Mouse (Mus musculus): ENCODE results near the gene Trio. TPM values are rescaled to one million over a fixed set of nuclear protein-coding genes. Genes with fewer than 3 reads are reported as not detected.
A peak's percentile ranks its signal among the peaks of the same experiment; 100 is the strongest.

Trio gene
- 49.9 and 55.9 TPM in 2 replicates for polyA plus RNA-seq (2012; ENCODE audit: insufficient read depth, insufficient read length, missing spikeins)

DNA sequence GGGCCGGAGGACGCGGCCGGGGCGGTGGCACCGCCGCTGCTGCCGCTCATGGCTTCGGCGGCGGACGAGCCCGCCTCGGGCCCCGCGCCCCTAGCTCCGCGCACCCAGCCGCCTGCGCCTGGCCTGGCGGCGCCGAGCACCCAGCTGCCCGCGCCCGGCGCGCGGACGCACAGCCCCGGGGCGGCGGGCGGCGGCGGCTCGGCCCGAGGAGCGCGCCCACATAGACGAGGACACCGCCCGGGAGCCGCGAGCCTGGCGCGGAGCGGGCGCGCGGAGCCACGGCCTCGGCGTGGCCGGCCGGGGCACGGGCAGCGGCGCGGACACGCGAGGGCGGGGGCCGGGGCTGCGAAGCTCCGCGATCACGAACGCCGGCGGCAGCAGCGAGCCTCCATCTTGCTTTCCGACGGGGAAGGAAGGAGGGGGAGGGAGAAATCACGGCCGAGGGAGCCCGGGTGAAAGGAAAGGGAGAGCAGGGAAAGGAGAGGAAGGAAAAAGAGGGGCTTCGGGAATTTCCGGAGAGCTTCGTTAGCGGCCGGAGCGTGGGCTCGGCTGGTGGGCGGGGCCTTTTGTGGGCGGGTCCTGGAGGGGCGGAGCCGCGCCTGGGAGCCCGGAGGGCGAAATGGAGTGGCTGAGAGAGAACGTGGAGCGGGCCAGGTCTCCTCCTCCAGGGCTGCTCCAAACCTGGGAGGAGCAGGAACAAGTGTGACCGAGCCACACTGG lies at the start of gene Trio:
Gene Trio, minus strand, starts transcription at position 402 of the 720 bp plus-strand sequence.
- no peak for TF ChIP-seq POLR2A (IDR thresholded peaks at IDR 0.05; ENCODE audit: borderline replicate concordance, low read depth, low read length)
- Histone ChIP-seq H3K27ac (ENCODE audit: insufficient read depth, low read depth, low read length) (peak within 1 kb of the TSS; percentile 77), H3K4me1 (ENCODE audit: control insufficient read depth, insufficient read depth, low read length) (peaks cover 24% of the 10 kb centered on the region), H3K4me3 (ENCODE audit: insufficient read depth, low read length) (peak within 1 kb of the TSS; percentile 75)

DNA sequence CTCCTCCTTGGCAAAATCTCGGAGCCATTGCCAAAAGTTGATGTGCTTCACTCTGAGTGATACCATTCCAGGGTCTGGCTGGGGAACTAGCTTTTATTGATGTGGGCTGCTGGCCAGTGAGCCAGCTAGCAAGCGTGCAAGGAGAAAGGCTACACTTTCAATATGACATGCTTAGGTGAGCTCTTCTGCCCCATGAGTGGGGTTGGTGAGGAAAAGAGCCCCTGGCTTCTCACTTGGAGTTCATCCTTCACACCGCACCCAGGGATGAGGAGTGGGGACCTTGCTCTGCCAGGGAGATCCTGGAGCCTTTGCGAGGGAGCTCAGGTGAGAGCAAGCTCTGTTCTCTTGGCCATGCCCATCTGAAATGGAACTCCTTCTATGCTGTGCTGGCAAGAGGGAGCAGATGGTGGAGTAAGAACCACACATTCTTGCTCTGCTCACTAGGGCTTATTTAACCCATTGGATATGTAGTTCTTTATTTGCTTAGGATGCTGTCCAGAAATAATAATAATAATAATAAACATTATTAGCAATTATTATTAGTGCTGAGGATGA lies 48.8 kb upstream of the Trio start:
- no peak overlapping the region for H3K27ac ChIP-seq (ENCODE audit: insufficient read depth, low read depth, low read length)
- H3K4me3 ChIP-seq (ENCODE audit: insufficient read depth, low read length) = no peak overlapping the region
- TF ChIP-seq CTCF (IDR thresholded peaks at IDR 0.05; ENCODE audit: low read depth, low read length) = no peak
- no peak for TF ChIP-seq POLR2A (IDR thresholded peaks at IDR 0.05; ENCODE audit: borderline replicate concordance, low read depth, low read length)
- H3K4me1 ChIP-seq (ENCODE audit: control insufficient read depth, insufficient read depth, low read length) = peaks cover 10% of the 10 kb centered on the region

DNA sequence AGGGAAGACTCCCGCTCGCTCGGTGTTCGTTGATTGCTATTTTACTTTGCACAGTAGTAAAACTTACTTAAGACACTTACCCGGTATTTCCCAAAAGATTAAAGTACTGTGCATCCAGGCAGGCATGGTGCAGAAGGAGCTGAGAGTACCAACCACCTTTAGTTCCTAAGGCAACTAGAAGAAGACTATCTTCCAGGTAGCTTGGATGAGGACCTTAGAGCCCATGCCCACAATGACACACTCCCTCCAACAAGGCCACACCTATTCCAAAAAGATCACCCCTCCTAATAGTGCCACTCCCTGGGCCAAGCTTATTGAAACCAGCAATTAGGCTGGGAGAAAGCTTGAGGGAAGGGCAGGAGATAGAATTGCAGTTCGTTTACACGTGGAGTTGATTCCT lies 46.0 kb upstream of the Trio start:
- TF ChIP-seq POLR2A (IDR thresholded peaks at IDR 0.05; ENCODE audit: borderline replicate concordance, low read depth, low read length) = no peak
- no peak for TF ChIP-seq CTCF (IDR thresholded peaks at IDR 0.05; ENCODE audit: low read depth, low read length)
- H3K27ac ChIP-seq (ENCODE audit: insufficient read depth, low read depth, low read length) = no peak overlapping the region
- no peak overlapping the region; the same call in 1 of the 2 replicates for H3K4me3 ChIP-seq (ENCODE audit: insufficient read depth, low read length)
- H3K4me1 ChIP-seq (ENCODE audit: control insufficient read depth, insufficient read depth, low read length) = peaks cover 10% of the 10 kb centered on the region

DNA sequence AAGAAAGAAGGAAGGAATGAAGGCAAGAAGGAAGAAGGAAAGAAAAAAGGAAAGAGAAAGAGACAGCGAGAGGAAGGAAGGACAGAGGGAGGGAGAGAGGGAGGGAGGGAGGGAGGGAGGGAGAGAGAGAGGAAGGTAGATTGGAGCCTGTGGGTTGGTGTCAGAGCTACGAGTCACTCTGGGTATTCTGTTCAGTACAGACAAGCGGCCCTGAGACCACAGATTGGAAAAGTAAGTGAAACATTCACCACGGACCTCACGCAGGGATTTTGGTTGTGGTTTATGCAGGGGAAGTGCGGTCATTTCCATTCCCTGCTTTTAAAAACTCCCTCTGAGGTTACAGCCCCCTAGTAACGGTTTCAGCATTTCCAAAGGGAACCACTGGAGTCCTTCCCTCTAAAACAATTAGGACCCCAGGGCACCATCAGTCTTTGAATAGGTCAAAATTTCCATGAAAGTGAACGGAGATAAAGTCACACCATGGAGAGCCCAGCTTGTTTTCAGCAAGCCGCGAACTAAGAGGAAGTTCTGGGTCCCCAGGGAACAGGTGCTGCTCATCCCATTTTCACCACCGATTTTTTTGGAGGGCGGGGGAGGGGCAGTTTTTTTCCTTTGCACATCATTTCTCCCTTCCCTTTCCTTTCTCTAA lies 45.2 kb upstream of the Trio start:
- no peak for TF ChIP-seq POLR2A (IDR thresholded peaks at IDR 0.05; ENCODE audit: borderline replicate concordance, low read depth, low read length)
- no peak for TF ChIP-seq CTCF (IDR thresholded peaks at IDR 0.05; ENCODE audit: low read depth, low read length)
- H3K4me1 ChIP-seq (ENCODE audit: control insufficient read depth, insufficient read depth, low read length) = peaks cover 10% of the 10 kb centered on the region
- H3K27ac ChIP-seq (ENCODE audit: insufficient read depth, low read depth, low read length) = no peak overlapping the region
- peak overlapping the region; percentile 32 for H3K4me3 ChIP-seq (ENCODE audit: insufficient read depth, low read length)

DNA sequence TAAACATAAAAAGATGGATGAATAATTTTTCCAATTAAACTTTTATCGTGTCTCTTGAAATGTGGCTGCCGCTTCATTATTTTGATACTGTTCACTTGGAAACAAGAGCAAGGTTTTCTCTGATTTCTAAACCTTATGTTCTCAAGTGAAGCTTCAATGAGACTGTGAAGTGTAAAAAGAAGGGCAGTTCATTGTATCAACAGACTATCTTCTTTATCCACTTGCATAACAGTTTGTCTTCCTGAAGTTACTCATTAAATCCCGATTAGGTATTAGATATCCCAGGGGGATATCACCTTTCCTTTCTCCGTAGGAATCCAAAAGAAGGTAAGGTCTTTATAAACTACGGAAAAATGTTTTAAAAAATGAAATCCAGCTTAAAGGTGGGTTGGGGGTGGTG lies 44.6 kb upstream of the Trio start:
- TF ChIP-seq POLR2A (IDR thresholded peaks at IDR 0.05; ENCODE audit: borderline replicate concordance, low read depth, low read length) (no peak), CTCF (IDR thresholded peaks at IDR 0.05; ENCODE audit: low read depth, low read length) (no peak)
- Histone ChIP-seq H3K4me1 (ENCODE audit: control insufficient read depth, insufficient read depth, low read length) (peaks cover 10% of the 10 kb centered on the region), H3K4me3 (ENCODE audit: insufficient read depth, low read length) (no peak overlapping the region), H3K27ac (ENCODE audit: insufficient read depth, low read depth, low read length) (no peak overlapping the region)

DNA sequence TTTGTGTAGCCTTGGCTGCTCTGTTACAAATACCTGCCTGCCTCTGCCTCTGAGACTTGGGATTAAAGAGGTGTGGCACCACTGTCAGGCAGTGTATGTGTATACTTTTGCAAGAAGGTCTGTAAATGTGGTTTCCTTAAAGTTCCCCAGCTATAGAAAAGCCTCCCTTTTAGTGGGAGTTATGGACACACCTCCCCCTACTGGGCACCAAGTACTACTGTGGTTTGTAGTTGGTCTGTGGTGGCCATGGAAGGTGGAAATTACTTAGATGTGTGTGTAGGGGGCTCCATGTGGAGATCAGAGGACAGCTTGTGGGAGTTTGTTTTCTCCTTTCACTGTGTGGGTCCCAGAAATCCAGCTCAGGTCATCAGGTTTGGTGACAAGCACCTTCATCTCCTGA lies 41.7 kb upstream of the Trio start:
- Histone ChIP-seq H3K4me3 (ENCODE audit: insufficient read depth, low read length) (no peak overlapping the region), H3K27ac (ENCODE audit: insufficient read depth, low read depth, low read length) (no peak overlapping the region), H3K4me1 (ENCODE audit: control insufficient read depth, insufficient read depth, low read length) (peaks cover 10% of the 10 kb centered on the region)
- no peak for TF ChIP-seq POLR2A (IDR thresholded peaks at IDR 0.05; ENCODE audit: borderline replicate concordance, low read depth, low read length)

DNA sequence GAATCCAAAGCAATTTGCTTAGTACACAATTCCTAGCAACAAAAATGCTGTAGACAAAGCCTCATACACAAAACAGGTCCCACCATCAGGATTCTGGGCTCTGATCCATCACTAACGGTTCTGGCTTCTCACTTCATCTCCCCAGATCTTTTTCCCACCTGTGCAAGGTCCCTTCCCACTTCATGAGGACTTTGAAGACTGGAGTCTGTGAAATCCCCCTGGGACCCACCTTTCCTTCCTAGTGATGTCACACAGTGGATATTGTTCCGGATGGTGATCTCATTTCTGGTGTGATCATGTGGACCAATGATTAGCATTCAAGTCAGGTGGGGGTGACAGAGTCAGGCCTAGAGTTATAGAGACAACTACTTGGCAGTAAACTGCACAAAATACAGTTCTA lies 40.8 kb upstream of the Trio start:
- no peak for TF ChIP-seq POLR2A (IDR thresholded peaks at IDR 0.05; ENCODE audit: borderline replicate concordance, low read depth, low read length)
- no peak for TF ChIP-seq CTCF (IDR thresholded peaks at IDR 0.05; ENCODE audit: low read depth, low read length)

DNA sequence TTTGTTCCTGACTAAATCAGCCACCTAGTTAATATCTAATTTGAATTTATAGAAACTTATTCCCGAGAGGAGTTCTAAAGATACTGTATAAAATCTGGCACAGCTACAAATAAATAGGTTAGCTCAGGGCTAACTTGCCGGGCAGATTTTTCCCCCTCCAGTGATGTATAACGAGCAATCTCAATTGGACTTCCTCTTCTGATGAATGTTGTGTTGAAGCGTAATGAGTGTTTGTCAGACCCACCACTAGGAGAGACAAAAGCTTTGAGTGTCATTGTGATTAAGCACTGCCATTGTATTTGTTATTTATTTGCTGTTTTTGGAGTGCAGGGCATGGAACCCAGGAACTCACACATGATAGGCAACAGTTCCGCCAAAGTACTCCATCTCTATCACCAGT lies 39.9 kb upstream of the Trio start:
- no peak overlapping the region for H3K4me3 ChIP-seq (ENCODE audit: insufficient read depth, low read length)
- no peak overlapping the region for H3K27ac ChIP-seq (ENCODE audit: insufficient read depth, low read depth, low read length)
- TF ChIP-seq CTCF (IDR thresholded peaks at IDR 0.05; ENCODE audit: low read depth, low read length) (no peak), POLR2A (IDR thresholded peaks at IDR 0.05; ENCODE audit: borderline replicate concordance, low read depth, low read length) (no peak)
- H3K4me1 ChIP-seq (ENCODE audit: control insufficient read depth, insufficient read depth, low read length) = no peaks in the 10 kb centered on the region

More for the DNA sequence above, 40.8 kb upstream of the Trio start:
- Histone ChIP-seq H3K27ac (ENCODE audit: insufficient read depth, low read depth, low read length) (no peak overlapping the region), H3K4me1 (ENCODE audit: control insufficient read depth, insufficient read depth, low read length) (peaks cover 6% of the 10 kb centered on the region), H3K4me3 (ENCODE audit: insufficient read depth, low read length) (no peak overlapping the region)

DNA sequence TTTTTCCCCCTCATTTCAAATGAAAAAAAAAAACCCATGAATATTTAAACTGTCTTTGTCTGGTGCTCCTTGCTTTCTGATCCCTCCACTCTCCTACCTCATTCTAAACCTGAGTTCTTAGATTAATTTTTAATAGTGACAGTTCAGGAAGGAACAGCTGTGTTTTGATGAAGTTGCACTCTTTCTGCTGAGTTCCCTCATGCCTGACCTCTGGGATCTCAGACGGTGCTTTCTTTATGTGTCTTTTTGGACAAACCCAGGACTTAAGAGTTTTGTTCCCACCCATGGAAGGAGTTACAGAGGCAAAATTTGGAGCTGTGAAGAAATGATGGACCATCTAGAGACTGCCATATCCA lies 39.1 kb upstream of the Trio start:
- H3K4me3 ChIP-seq (ENCODE audit: insufficient read depth, low read length) = no peak overlapping the region
- TF ChIP-seq POLR2A (IDR thresholded peaks at IDR 0.05; ENCODE audit: borderline replicate concordance, low read depth, low read length) = no peak
- no peak for TF ChIP-seq CTCF (IDR thresholded peaks at IDR 0.05; ENCODE audit: low read depth, low read length)
- no peak overlapping the region for H3K27ac ChIP-seq (ENCODE audit: insufficient read depth, low read depth, low read length)
- no peaks in the 10 kb centered on the region for H3K4me1 ChIP-seq (ENCODE audit: control insufficient read depth, insufficient read depth, low read length)

DNA sequence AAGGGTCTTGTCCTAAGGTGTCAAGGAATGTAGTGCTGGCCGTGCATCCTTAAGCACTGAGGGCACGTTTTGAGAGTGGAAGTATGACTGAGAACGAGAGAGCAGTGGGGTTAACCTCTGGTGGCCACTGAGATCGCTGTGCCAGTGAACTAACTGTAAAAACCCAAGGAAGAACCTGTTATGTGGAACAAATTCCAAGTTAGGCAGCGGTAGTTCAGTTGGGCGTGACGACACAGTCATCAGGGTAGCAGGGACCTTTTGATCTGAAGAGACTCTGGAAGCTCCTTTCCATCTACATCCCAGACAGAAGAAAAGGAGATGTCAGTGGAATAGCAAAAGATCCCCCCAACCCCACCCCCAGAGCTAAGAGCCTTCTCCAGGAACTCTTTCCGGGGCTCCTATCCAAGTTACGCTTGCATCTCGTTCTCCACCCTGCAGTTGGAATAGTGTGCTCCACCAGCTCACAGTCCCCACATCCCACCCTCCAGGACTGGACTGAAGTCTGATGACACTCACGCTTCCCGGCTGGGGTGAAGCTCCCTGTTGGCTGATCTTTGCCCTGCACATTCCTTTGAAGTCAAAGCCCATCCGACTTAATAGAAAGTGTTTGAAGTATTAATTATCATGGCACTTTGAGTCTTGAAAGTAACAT lies 38.6 kb upstream of the Trio start:
- Histone ChIP-seq H3K27ac (ENCODE audit: insufficient read depth, low read depth, low read length) (no peak overlapping the region), H3K4me3 (ENCODE audit: insufficient read depth, low read length) (no peak overlapping the region), H3K4me1 (ENCODE audit: control insufficient read depth, insufficient read depth, low read length) (no peaks in the 10 kb centered on the region)
- no peak for TF ChIP-seq CTCF (IDR thresholded peaks at IDR 0.05; ENCODE audit: low read depth, low read length)
- TF ChIP-seq POLR2A (IDR thresholded peaks at IDR 0.05; ENCODE audit: borderline replicate concordance, low read depth, low read length) = no peak
